Mouse (Mus musculus) spleen, adult 2 months (tissue): ENCODE measurements around the gene Trappc2l. TPM values are rescaled to one million over a fixed set of nuclear protein-coding genes. Genes with fewer than 3 reads are reported as not detected.

ENCODE experiments used
- DNase-seq, 2 experiments: peaks; one replicate each; pipeline versions ENCODE4 v3.0.0 to v3.0.0-alpha.2; 2012 to 2021; ENCODE audit warnings: low spot score in 2 of 2, low read depth in 1 of 2
- H3K27ac ChIP-seq: fragments of 200-500 bp; 2 replicates; pipeline ENCODE4 v1.5.1; 2012; ENCODE audit warnings: low read length, inconsistent platforms; ENCODE audit not compliant: insufficient read depth
- H3K27me3 ChIP-seq: fragments of 200-500 bp; 2 replicates; pipeline ENCODE4 v1.6.1; 2012; ENCODE audit warnings: mild to moderate bottlenecking, moderate library complexity, low read length, inconsistent platforms; ENCODE audit not compliant: control insufficient read depth, insufficient read depth
- H3K36me3 ChIP-seq: fragments of 200-500 bp; 2 replicates; pipeline ENCODE4 v1.6.1; 2012; ENCODE audit warnings: mild to moderate bottlenecking, low read length, inconsistent platforms; ENCODE audit not compliant: control insufficient read depth, insufficient read depth
- H3K4me1 ChIP-seq: fragments of 200-500 bp; 2 replicates; pipeline ENCODE4 v1.6.1; 2011; ENCODE audit warnings: inconsistent platforms; ENCODE audit not compliant: control insufficient read depth, insufficient read depth, insufficient read length
- H3K4me3 ChIP-seq: fragments of 200-500 bp; 2 replicates; pipeline ENCODE4 v1.5.1; 2011; ENCODE audit warnings: mild to moderate bottlenecking, inconsistent platforms; ENCODE audit not compliant: insufficient read depth, insufficient read length; ENCODE audit errors: extremely low read depth
- CTCF ChIP-seq: fragments of 200-500 bp; IDR thresholded peaks from 2 replicates; pipeline ENCODE4 v1.5.1; 2011; ENCODE audit warnings: mild to moderate bottlenecking, inconsistent platforms; ENCODE audit not compliant: insufficient read depth, insufficient read length, insufficient replicate concordance; ENCODE audit errors: extremely low read depth
- POLR2A ChIP-seq: fragments of 200-500 bp; IDR thresholded peaks from 2 replicates; pipeline ENCODE4 v1.6.1; 2011; ENCODE audit warnings: low read depth, low read length, inconsistent platforms
- WGBS: fragments of 180-500 bp; shearing (Covaris S2); methylation state at CpG from one replicate; pipeline ENCODE4 v1.1.7; 2018; 5-methylcytosine and 5-hydroxymethylcytosine counted together
- polyA plus RNA-seq: library from polyadenylated mRNA; depleted of rRNA; stranded (reverse); fragments of >200 nt; gene quantifications from 2 replicates; pipeline ENCODE4 v1.2.3, GENCODE M21; 2012

The Trappc2l gene
- polyA plus RNA-seq, 1 experiment, result 133 TPM

DNA sequence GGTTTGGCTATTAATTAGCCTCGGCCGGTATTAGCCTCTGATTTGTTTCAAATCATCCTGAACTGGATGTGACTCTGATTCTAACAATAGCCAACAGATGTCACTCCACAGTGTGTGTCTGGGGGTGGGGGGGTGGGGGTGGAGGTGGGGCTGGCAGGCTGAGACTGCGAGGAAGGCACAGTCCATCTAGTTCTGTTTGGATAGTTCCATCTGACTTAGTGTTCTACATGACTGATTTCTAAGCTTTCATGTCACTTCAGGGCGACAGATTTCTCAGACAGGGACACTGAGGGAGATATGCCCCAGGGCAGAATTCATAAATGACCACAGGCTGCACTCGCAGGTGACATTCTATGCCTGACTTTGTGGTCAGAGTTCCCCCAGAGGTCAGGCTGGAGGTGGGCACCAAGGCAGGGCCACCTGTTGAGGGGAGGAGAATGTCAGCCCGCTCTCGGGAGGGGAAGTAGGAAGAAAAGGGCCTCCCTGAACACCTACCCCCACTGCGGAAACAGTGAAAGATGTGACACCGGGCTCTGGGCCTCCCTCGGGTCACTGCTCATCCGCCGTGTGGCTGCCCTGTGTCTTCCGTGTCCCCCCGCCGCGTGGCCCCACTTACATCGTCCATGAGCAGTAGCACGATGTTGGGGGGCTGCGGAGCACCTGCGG is 695 bp upstream of the Trappc2l start:
- DNase-seq, result peak in 1 of 2 experiments; percentile 36
- no peaks in the 10 kb centered on the region for H3K27me3 ChIP-seq
- H3K4me3 ChIP-seq, result peak overlapping the region; percentile 75
- TF ChIP-seq CTCF (no peak), POLR2A (no peak)
- H3K4me1 ChIP-seq, result peaks cover 4% of the 10 kb centered on the region; the same call in 1 of the 2 replicates
- 3% methylated on average over 20 of the region's 20 CpGs for WGBS
- H3K36me3 ChIP-seq, result peaks cover 5% of the 10 kb centered on the region
- H3K27ac ChIP-seq, result peak overlapping the region; percentile 95

DNA sequence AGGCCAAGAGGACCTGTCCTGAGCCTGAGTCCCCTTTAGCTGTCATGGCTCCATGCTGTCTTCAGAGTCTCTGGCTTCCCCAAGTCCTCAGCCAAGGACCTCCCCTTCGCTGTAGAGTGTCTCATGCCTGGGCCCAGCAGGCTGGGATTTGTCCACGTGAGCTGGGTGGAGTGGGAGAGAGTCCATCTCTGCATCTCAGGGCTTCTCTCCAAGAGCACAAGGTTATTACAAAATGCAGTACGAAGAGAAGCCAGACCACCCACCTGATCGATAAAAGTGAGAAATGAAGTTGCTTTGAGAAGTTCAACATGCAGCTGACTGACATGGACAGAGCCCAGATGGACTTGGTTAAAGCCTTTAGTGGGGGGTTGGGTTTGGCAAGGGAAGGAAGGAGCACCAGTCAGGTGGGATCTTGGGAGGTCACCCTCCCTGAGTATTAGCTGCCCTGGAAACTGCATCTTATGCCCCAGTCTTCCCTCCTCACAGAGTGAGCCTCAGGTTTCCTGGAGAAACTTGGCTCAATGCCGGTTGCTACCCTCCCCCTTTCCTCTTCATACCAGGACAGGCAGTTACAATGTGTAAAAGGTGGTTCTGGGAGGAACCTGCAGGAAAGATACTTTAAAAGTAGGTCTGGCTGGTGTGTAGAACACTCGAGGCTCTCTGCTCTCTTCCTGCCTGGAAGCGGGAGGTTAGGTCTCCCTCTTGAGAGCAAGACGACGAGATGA is 4.9 kb downstream of the Trappc2l start:
- 81% methylated on average over 9 of the region's 9 CpGs for WGBS
- peaks cover 4% of the 10 kb centered on the region; the same call in 1 of the 2 replicates for H3K4me1 ChIP-seq
- H3K4me3 ChIP-seq, result no peak overlapping the region
- DNase-seq, result no peak
- peaks cover 5% of the 10 kb centered on the region for H3K36me3 ChIP-seq
- H3K27ac ChIP-seq, result no peak overlapping the region
- H3K27me3 ChIP-seq, result no peaks in the 10 kb centered on the region
- TF ChIP-seq CTCF (no peak), POLR2A (no peak)

- Histone ChIP-seq H3K27me3 (no peaks in the 10 kb centered on the region), H3K36me3 (peaks cover 5% of the 10 kb centered on the region), H3K4me1 (no peaks in the 10 kb centered on the region), H3K27ac (no peak overlapping the region), H3K4me3 (no peak overlapping the region)
- TF ChIP-seq POLR2A (no peak), CTCF (peak; percentile 51; the same call in 1 of the 2 replicates)
- 61% methylated on average over 5 of the region's 7 CpGs for WGBS
- DNase-seq, result peak; percentile 65 to 80
Measured at GRCm38 (mm10) chr8:122617947-122618546, 6.6 kb downstream of the Trappc2l start.

GRCm38 (mm10) chr8:122618660-122619378 is 7.4 kb downstream of the Trappc2l start:
- Histone ChIP-seq H3K27ac (no peak overlapping the region), H3K4me3 (no peak overlapping the region), H3K4me1 (no peaks in the 10 kb centered on the region), H3K27me3 (no peaks in the 10 kb centered on the region), H3K36me3 (peaks cover 3% of the 10 kb centered on the region; the same call in 1 of the 2 replicates)
- DNase-seq, result no peak
- 77% methylated on average over 6 of the region's 6 CpGs for WGBS
- no peak for TF ChIP-seq POLR2A
- no peak for TF ChIP-seq CTCF

GRCm38 (mm10) chr8:122620446-122620845 is 9.0 kb downstream of the Trappc2l start:
- peaks cover 1% of the 10 kb centered on the region; the same call in 1 of the 2 replicates for H3K36me3 ChIP-seq
- TF ChIP-seq CTCF (no peak), POLR2A (no peak)
- WGBS, result 64% methylated on average over 5 of the region's 5 CpGs
- no peaks in the 10 kb centered on the region for H3K27me3 ChIP-seq
- no peak overlapping the region for H3K4me3 ChIP-seq
- H3K27ac ChIP-seq, result no peak overlapping the region
- H3K4me1 ChIP-seq, result no peaks in the 10 kb centered on the region
- no peak for DNase-seq

DNA sequence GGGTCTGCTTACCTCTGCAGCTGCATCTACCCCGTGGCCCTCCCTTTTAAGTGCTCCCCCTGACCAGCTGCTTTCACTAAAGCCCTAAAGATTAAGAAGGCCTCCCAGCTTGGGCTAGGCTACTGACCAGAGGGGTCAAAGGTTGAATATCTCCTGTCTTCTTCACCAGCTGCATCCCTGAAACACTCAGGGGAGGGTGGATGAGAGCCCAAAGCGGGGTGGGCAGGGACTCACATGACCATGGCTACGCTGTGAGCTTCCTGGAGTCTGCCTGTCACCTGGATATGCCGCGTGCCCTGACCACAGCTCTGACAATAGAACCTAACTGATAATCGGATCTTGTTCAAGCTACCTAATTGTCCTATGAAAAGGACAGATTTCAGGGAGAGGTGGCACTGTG is 11.3 kb downstream of the Trappc2l start, which contains the start of gene Pabpn1l:
TSS of gene Pabpn1l (minus strand) at position 13 of the 400 bp plus-strand sequence.
- TF ChIP-seq POLR2A, result no peak
- no peak for TF ChIP-seq CTCF
- peaks cover 4% of the 10 kb centered on the region; the same call in 1 of the 2 replicates for H3K4me1 ChIP-seq
- no peaks in the 10 kb centered on the region for H3K27me3 ChIP-seq
- no peak for DNase-seq
- H3K4me3 ChIP-seq, result no peak within 1 kb of the TSS
- 86% methylated on average over 6 of the region's 6 CpGs for WGBS
- H3K27ac ChIP-seq, result no peak within 1 kb of the TSS
- H3K36me3 ChIP-seq, result no peaks in the 10 kb centered on the region
